Mouse (Mus musculus) midbrain, embryonic 11.5 days (tissue): ENCODE data around the gene Ank3. TPM values are rescaled to one million over a fixed set of nuclear protein-coding genes. Genes with fewer than 3 reads are reported as not detected.

Source experiments
- ATAC-seq: fragments of 200-750 bp; cut with Nextera tagmentation; 2 replicates; pipeline ENCODE4 v1.8.0; 2017; ENCODE audit warnings: moderate TSS enrichment, moderate library complexity; ENCODE audit not compliant: low FRiP score
- DNase-seq: peaks from one replicate; pipeline ENCODE4 v3.0.0; 2015; ENCODE audit warnings: low spot score; ENCODE audit errors: missing footprints
- H3K27ac ChIP-seq: fragments of 300-500 bp; sonication (generic); 2 replicates; pipeline ENCODE4 v1.5.1; 2014; ENCODE audit warnings: low read depth, low read length
- H3K27me3 ChIP-seq: fragments of 300-500 bp; sonication (generic); 2 replicates; pipeline ENCODE4 v1.6.1; 2014; ENCODE audit warnings: mild to moderate bottlenecking, low read length, moderate library complexity, mixed read lengths; ENCODE audit not compliant: control insufficient read depth, insufficient read depth
- H3K36me3 ChIP-seq: fragments of 300-500 bp; sonication (generic); 2 replicates; pipeline ENCODE4 v1.6.1; 2014; ENCODE audit warnings: mild to moderate bottlenecking, low read length, moderate library complexity, mixed read lengths; ENCODE audit not compliant: control insufficient read depth, insufficient read depth
- H3K4me1 ChIP-seq: fragments of 300-500 bp; sonication (generic); 2 replicates; pipeline ENCODE4 v1.6.1; 2014; ENCODE audit warnings: low read length; ENCODE audit not compliant: control insufficient read depth, insufficient read depth
- H3K4me2 ChIP-seq: fragments of 300-500 bp; sonication (generic); 2 replicates; pipeline ENCODE4 v1.6.1; 2014; ENCODE audit warnings: mild to moderate bottlenecking, moderate library complexity
- H3K4me3 ChIP-seq: fragments of 300-500 bp; sonication (generic); 2 replicates; pipeline ENCODE4 v1.5.1; 2014; ENCODE audit warnings: low read depth, low read length
- H3K9ac ChIP-seq: fragments of 300-500 bp; sonication (generic); 2 replicates; pipeline ENCODE4 v1.6.1; 2014; ENCODE audit warnings: low read length
- H3K9me3 ChIP-seq: fragments of 300-500 bp; sonication (generic); 2 replicates; pipeline ENCODE4 v1.6.1; 2016; ENCODE audit warnings: low read length; ENCODE audit not compliant: control insufficient read depth
- WGBS: fragments of 180-500 bp; shearing (Covaris S2); extraction: QIAGEN DNeasy Blood & Tissue Kit; methylation state at CpG from one replicate; pipeline ENCODE4 v1.1.7; 2014; 5-methylcytosine and 5-hydroxymethylcytosine counted together
- polyA plus RNA-seq: library from polyadenylated mRNA; unstranded; fragments of >200 nt; fragmentation: Nextera tagmentation; extraction: Ambion mirVana; gene quantifications from 2 replicates; pipeline ENCODE4 v1.2.1, GENCODE M21; 2014

The Ank3 gene
- polyA plus RNA-seq, 1 experiment from 2014 or later, result 58.8 TPM

GRCm38 (mm10) chr10:69543876-69544620 lies 145.5 kb downstream of the Ank3 start:
- Histone ChIP-seq H3K27ac (no peak overlapping the region), H3K4me2 (no peak overlapping the region), H3K4me3 (no peak overlapping the region), H3K9ac (no peak overlapping the region), H3K36me3 (no peaks in the 10 kb centered on the region), H3K9me3 (no peaks in the 10 kb centered on the region), H3K4me1 (no peaks in the 10 kb centered on the region), H3K27me3 (no peaks in the 10 kb centered on the region)
- 95% methylated on average over 10 of the region's 10 CpGs for WGBS
- no peak for ATAC-seq
- DNase-seq, result peak; percentile 74

GRCm38 (mm10) chr10:69544653-69545052 lies 146.1 kb downstream of the Ank3 start:
- no peaks in the 10 kb centered on the region for H3K36me3 ChIP-seq
- 92% methylated on average over 7 of the region's 7 CpGs for WGBS
- H3K27ac ChIP-seq, result no peak overlapping the region
- DNase-seq (peak; percentile 35), ATAC-seq (no peak)
- no peaks in the 10 kb centered on the region for H3K27me3 ChIP-seq
- no peak overlapping the region for H3K4me2 ChIP-seq
- H3K4me1 ChIP-seq, result no peaks in the 10 kb centered on the region
- no peak overlapping the region for H3K9ac ChIP-seq
- H3K9me3 ChIP-seq, result no peaks in the 10 kb centered on the region
- no peak overlapping the region for H3K4me3 ChIP-seq

GRCm38 (mm10) chr10:69545936-69546335 lies 147.4 kb downstream of the Ank3 start:
- ATAC-seq (no peak), DNase-seq (peak; percentile 56)
- H3K9ac ChIP-seq, result no peak overlapping the region
- H3K4me3 ChIP-seq, result no peak overlapping the region
- H3K4me1 ChIP-seq, result no peaks in the 10 kb centered on the region
- no peak overlapping the region for H3K4me2 ChIP-seq
- WGBS, result 82% methylated on average over 3 of the region's 3 CpGs
- no peaks in the 10 kb centered on the region for H3K9me3 ChIP-seq
- no peaks in the 10 kb centered on the region for H3K27me3 ChIP-seq
- H3K27ac ChIP-seq, result no peak overlapping the region
- H3K36me3 ChIP-seq, result no peaks in the 10 kb centered on the region

- H3K4me2 ChIP-seq, result no peak overlapping the region
Measured at GRCm38 (mm10) chr10:69546643-69547042, 148.1 kb downstream of the Ank3 start.

GRCm38 (mm10) chr10:69548771-69549170 lies 150.2 kb downstream of the Ank3 start:
- H3K36me3 ChIP-seq, result no peaks in the 10 kb centered on the region
- no peaks in the 10 kb centered on the region for H3K4me1 ChIP-seq
- 90% methylated on average over 3 of the region's 3 CpGs for WGBS
- no peak overlapping the region for H3K27ac ChIP-seq
- no peak overlapping the region for H3K4me2 ChIP-seq
- H3K9ac ChIP-seq, result no peak overlapping the region
- H3K27me3 ChIP-seq, result no peaks in the 10 kb centered on the region
- no peak overlapping the region for H3K4me3 ChIP-seq
- no peaks in the 10 kb centered on the region for H3K9me3 ChIP-seq
- DNase-seq (no peak), ATAC-seq (no peak)

More at GRCm38 (mm10) chr10:69546643-69547042, 148.1 kb downstream of the Ank3 start:
- DNase-seq, result peak; percentile 4
- Histone ChIP-seq H3K4me3 (no peak overlapping the region), H3K36me3 (no peaks in the 10 kb centered on the region), H3K4me1 (no peaks in the 10 kb centered on the region), H3K9ac (no peak overlapping the region), H3K27me3 (no peaks in the 10 kb centered on the region), H3K27ac (no peak overlapping the region), H3K9me3 (no peaks in the 10 kb centered on the region)
- ATAC-seq, result no peak
- WGBS, result 89% methylated on average over 6 of the region's 6 CpGs

GRCm38 (mm10) chr10:69549221-69549620 lies 150.6 kb downstream of the Ank3 start:
- Histone ChIP-seq H3K27ac (no peak overlapping the region), H3K4me2 (no peak overlapping the region), H3K9me3 (no peaks in the 10 kb centered on the region), H3K4me1 (no peaks in the 10 kb centered on the region), H3K9ac (no peak overlapping the region), H3K27me3 (no peaks in the 10 kb centered on the region), H3K36me3 (no peaks in the 10 kb centered on the region), H3K4me3 (no peak overlapping the region)
- ATAC-seq (no peak), DNase-seq (no peak)
- 90% methylated on average over 4 of the region's 4 CpGs for WGBS

- WGBS, result 68% methylated on average over 4 of the region's 4 CpGs
- no peak overlapping the region for H3K4me2 ChIP-seq
- H3K36me3 ChIP-seq, result no peaks in the 10 kb centered on the region
- no peak overlapping the region for H3K4me3 ChIP-seq
- DNase-seq, result peak; percentile 10
- H3K27me3 ChIP-seq, result no peaks in the 10 kb centered on the region
- no peaks in the 10 kb centered on the region for H3K4me1 ChIP-seq
- no peak overlapping the region for H3K9ac ChIP-seq
- 0 out of 2 replicates have a peak, but pooled peaks have one; percentile 30 for ATAC-seq
- no peak overlapping the region for H3K27ac ChIP-seq
- no peaks in the 10 kb centered on the region for H3K9me3 ChIP-seq
Measured at GRCm38 (mm10) chr10:69550824-69551223, 152.3 kb downstream of the Ank3 start.

- H3K4me2 ChIP-seq, result no peak overlapping the region
- no peaks in the 10 kb centered on the region for H3K27me3 ChIP-seq
- ATAC-seq, result no peak
- peak; percentile 51 for DNase-seq
- H3K36me3 ChIP-seq, result no peaks in the 10 kb centered on the region
- H3K27ac ChIP-seq, result no peak overlapping the region
- WGBS, result 90% methylated on average over 1 of the region's 1 CpGs
- no peak overlapping the region for H3K9ac ChIP-seq
- no peak overlapping the region for H3K4me3 ChIP-seq
- H3K9me3 ChIP-seq, result no peaks in the 10 kb centered on the region
- H3K4me1 ChIP-seq, result no peaks in the 10 kb centered on the region
Measured at GRCm38 (mm10) chr10:69553091-69553490, 154.5 kb downstream of the Ank3 start.

- DNase-seq, result peak; percentile 51
- Histone ChIP-seq H3K27me3 (no peaks in the 10 kb centered on the region), H3K36me3 (no peaks in the 10 kb centered on the region), H3K4me3 (no peak overlapping the region), H3K4me1 (no peaks in the 10 kb centered on the region), H3K27ac (no peak overlapping the region), H3K4me2 (no peak overlapping the region), H3K9ac (no peak overlapping the region), H3K9me3 (no peaks in the 10 kb centered on the region)
- WGBS, result 93% methylated on average over 4 of the region's 4 CpGs
- ATAC-seq, result no peak
Measured at GRCm38 (mm10) chr10:69555592-69555991, 157.0 kb downstream of the Ank3 start.
